22 mouse cellular contexts compared by ENCODE assay signal in the genomic region with DNA sequence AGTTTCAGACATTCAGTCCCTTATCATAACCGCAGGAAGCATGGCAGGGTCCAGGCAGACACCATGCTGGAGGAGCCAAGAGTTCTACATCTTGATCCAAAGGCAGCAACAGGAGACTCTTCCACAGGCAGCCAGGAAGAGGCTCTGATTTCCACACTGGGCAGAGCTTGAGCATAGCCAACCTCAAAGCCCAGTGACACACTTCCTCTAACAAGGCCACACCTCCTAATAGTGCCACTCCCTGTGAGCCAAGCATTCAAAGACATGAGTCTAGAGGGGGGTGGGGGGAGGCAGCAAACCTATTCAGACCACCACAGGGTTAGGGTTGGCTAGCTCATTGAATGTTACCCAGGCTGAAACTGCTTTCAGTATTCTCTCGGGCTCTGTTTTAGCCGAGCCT. TPM values are rescaled to one million over a fixed set of nuclear protein-coding genes. Genes with fewer than 3 reads are reported as not detected.
DNase-seq lines count a peak whose midpoint lies in the region; ATAC-seq and TF ChIP-seq lines count a peak whose summit lies in the region.
"Had no signal": no experiment of that assay in that cellular context is flagged by ENCODE, and none has a peak within 500 bp of the region (broad histone marks: within the 10 kb centered on the region; RNA-seq: fewer than 3 reads in every experiment).

No protein-coding gene starts in this region.

- no peaks in the 10 kb centered on the region for H3K27me3 ChIP-seq in midbrain, embryonic 11.5 days (ENCODE audit: control insufficient read depth, insufficient read depth, low read length)
- no peaks in the 10 kb centered on the region for H3K27me3 ChIP-seq in midbrain, postnatal 0 days (ENCODE audit: insufficient read depth, low read length)
- H3K27me3 ChIP-seq: forebrain, embryonic 13.5 days; heart, embryonic 13.5 days; hindbrain, embryonic 12.5 days; Patski had no signal

- H3K4me1 ChIP-seq in midbrain, embryonic 11.5 days (ENCODE audit: control insufficient read depth, insufficient read depth, low read length) = no peaks in the 10 kb centered on the region
- H3K4me1 ChIP-seq in midbrain, postnatal 0 days (ENCODE audit: insufficient read depth, low read length) = no peaks in the 10 kb centered on the region
- H3K4me1 ChIP-seq: forebrain, embryonic 13.5 days; heart, embryonic 13.5 days; hindbrain, embryonic 12.5 days had no signal

- no peak overlapping the region for H3K9ac ChIP-seq in midbrain, embryonic 11.5 days (ENCODE audit: low read length)
- H3K9ac ChIP-seq in midbrain, postnatal 0 days (replicated peaks; ENCODE audit: low read length, poor library complexity, severe bottlenecking) = no peak overlapping the region
- H3K9ac ChIP-seq: forebrain, embryonic 13.5 days; forebrain, postnatal 0 days; heart, embryonic 13.5 days; hindbrain, embryonic 12.5 days had no signal

- no peak for TF ChIP-seq CTCF in midbrain, postnatal 0 days (IDR thresholded peaks at IDR 0.05)

- ATAC-seq in midbrain, embryonic 11.5 days (ENCODE audit: low FRiP score) = no peak
- ATAC-seq in midbrain, postnatal 0 days (ENCODE audit: low FRiP score) = no peak
- ATAC-seq in megakaryocyte, adult 5-6 weeks (ENCODE audit: poor library complexity, severe bottlenecking) = peak; percentile 41
- ATAC-seq: forebrain, embryonic 13.5 days; forebrain, postnatal 0 days; hindbrain, embryonic 16.5 days; inflammation-experienced regulatory T-cells, adult 6 months; Patski had no signal

- H3K9me3 ChIP-seq in midbrain, embryonic 11.5 days (ENCODE audit: control insufficient read depth, low read length) = no peaks in the 10 kb centered on the region
- H3K9me3 ChIP-seq in midbrain, postnatal 0 days (ENCODE audit: low read length) = no peaks in the 10 kb centered on the region
- H3K9me3 ChIP-seq: embryonic facial prominence, embryonic 10.5 days; forebrain, embryonic 13.5 days; heart, embryonic 13.5 days; hindbrain, embryonic 12.5 days had no signal

- no peak overlapping the region for H3K4me3 ChIP-seq in midbrain, embryonic 11.5 days (ENCODE audit: low read depth, low read length)
- no peak overlapping the region for H3K4me3 ChIP-seq in midbrain, postnatal 0 days (ENCODE audit: low read depth, low read length)
- H3K4me3 ChIP-seq: embryonic facial prominence, embryonic 10.5 days; forebrain, embryonic 13.5 days; gastrocnemius, adult 2 months; heart, embryonic 13.5 days; hindbrain, embryonic 12.5 days had no signal

- H3K4me2 ChIP-seq in midbrain, embryonic 11.5 days = no peak overlapping the region
- no peak overlapping the region for H3K4me2 ChIP-seq in midbrain, postnatal 0 days (ENCODE audit: low read depth, low read length, poor library complexity, severe bottlenecking)
- H3K4me2 ChIP-seq: forebrain, embryonic 13.5 days; heart, embryonic 13.5 days; hindbrain, embryonic 12.5 days had no signal

- DNase-seq in midbrain, embryonic 11.5 days (ENCODE audit: low spot score, missing footprints) = peak; percentile 59
- no peak for DNase-seq in midbrain, postnatal 0 days (ENCODE audit: low spot score)
- DNase-seq in R1 (ENCODE audit: low read depth, low spot score) = peak; percentile 77
- no peak for DNase-seq in adrenal gland, postnatal 36 days
- no peak for DNase-seq in kidney, postnatal 4 days
- DNase-seq: adrenal gland, postnatal 10 days; cerebellum, adult 18-20 months; cerebellum, adult 9-11 months; cerebellum, postnatal 36 days; forebrain, postnatal 0 days; gastrocnemius, adult 2 months; gastrocnemius, postnatal 25 days; heart, adult 11 months; heart, postnatal 36 days had no signal

- H3K27ac ChIP-seq in midbrain, embryonic 11.5 days (ENCODE audit: low read depth, low read length) = no peak overlapping the region
- no peak overlapping the region for H3K27ac ChIP-seq in midbrain, postnatal 0 days (ENCODE audit: low read depth, low read length)
- H3K27ac ChIP-seq: embryonic facial prominence, embryonic 10.5 days; forebrain, embryonic 13.5 days; gastrocnemius, adult 2 months; heart, embryonic 13.5 days; hindbrain, embryonic 12.5 days had no signal

- 90% methylated on average over 3 of the region's 3 CpGs for WGBS in midbrain, embryonic 11.5 days
- WGBS in midbrain, postnatal 0 days = 87% methylated on average over 3 of the region's 3 CpGs

- no peaks in the 10 kb centered on the region for H3K36me3 ChIP-seq in midbrain, embryonic 11.5 days (ENCODE audit: control insufficient read depth, insufficient read depth, low read length)
- no peaks in the 10 kb centered on the region for H3K36me3 ChIP-seq in midbrain, postnatal 0 days (ENCODE audit: insufficient read depth, low read length)
- H3K36me3 ChIP-seq: embryonic facial prominence, embryonic 10.5 days; heart, embryonic 13.5 days; hindbrain, embryonic 12.5 days had no signal

RNA-seq across cellular contexts. Expression of gene Ckap4, which starts 18.0 kb away (rescaled TPM):
- polyA plus RNA-seq in midbrain, embryonic 11.5 days (2014; fragmentation: Nextera tagmentation; extraction: Ambion mirVana) = 83.6 and 89.2 TPM in 2 replicates
- total RNA-seq in midbrain, postnatal 0 days (2014; rRNA removed) = 52.3 and 58.5 TPM in 2 replicates
- polyA plus RNA-seq in midbrain, postnatal 0 days (2015; fragmentation: Nextera tagmentation; extraction: Ambion mirVana) = 46.4 and 52.7 TPM in 2 replicates
- 122 and 125 TPM in 2 replicates for total RNA-seq in megakaryocyte, adult 5-6 weeks (2015)
- 115 TPM in 2 replicates for total RNA-seq in megakaryocyte, adult 5-6 weeks (2017)
- 10 to 100 TPM; 47.1 to 59.6 TPM for total RNA-seq in adrenal gland, postnatal 36 days (2021)

RNA-seq across cellular contexts. Expression of gene Tcp11l2, which starts 24.6 kb away (rescaled TPM):
- 9.4 and 10.7 TPM in 2 replicates for polyA plus RNA-seq in midbrain, embryonic 11.5 days (2014; fragmentation: Nextera tagmentation; extraction: Ambion mirVana)
- 10.5 and 11.5 TPM in 2 replicates for total RNA-seq in midbrain, postnatal 0 days (2014; rRNA removed)
- polyA plus RNA-seq in midbrain, postnatal 0 days (2015; fragmentation: Nextera tagmentation; extraction: Ambion mirVana) = 15.0 and 16.0 TPM in 2 replicates
- 54.8 and 59.3 TPM in 2 replicates for total RNA-seq in megakaryocyte, adult 5-6 weeks (2015)
- total RNA-seq in megakaryocyte, adult 5-6 weeks (2017) = 29.7 and 36.1 TPM in 2 replicates
- 10 to 100 TPM; 48.0 to 55.3 TPM for total RNA-seq in adrenal gland, postnatal 36 days (2021)

Comparison
In these comparisons a context has a peak if more than half of its experiments do, and no peak if none do; other contexts are left out.
1. DNase-seq: peak in midbrain, embryonic 11.5 days (single experiment) and R1 (single experiment); none in midbrain, postnatal 0 days (single experiment), adrenal gland, postnatal 36 days (0 of 2) and kidney, postnatal 4 days (0 of 2).